Comparison of ENCODE assay signal across 11 mouse cellular contexts in the genomic region with DNA sequence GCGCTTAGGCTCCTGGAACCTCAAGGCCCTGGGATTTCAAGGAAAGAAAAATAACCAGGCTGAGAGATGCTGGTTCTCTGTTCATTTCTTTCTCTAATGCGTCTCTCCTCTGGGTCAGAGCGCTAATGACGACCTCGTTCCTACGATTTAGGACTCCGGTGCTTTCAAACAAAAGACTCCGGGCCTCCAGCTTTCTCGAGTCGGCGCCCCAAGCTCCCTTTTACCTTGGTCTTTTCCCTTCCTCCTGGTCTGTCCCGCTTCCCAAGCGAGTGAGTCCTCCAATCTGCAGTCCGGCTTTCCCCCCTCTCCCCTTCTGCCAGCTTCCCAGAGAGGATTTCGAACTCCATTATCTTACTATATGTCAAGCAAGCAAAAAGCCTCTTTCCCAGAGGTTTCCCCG.
A peak's percentile ranks its signal among the peaks of the same experiment; 100 is the strongest.
DNase-seq lines count a peak whose midpoint lies in the region; ATAC-seq and TF ChIP-seq lines count a peak whose summit lies in the region.
"Had no signal": no experiment of that assay in that cellular context is flagged by ENCODE, and none has a peak within 500 bp of the region (broad histone marks: within the 10 kb centered on the region; RNA-seq: fewer than 3 reads in every experiment).

No protein-coding gene starts in this region.

- under 1% methylated on average over 16 of the region's 16 CpGs for WGBS in hindbrain, embryonic 11.5 days
- WGBS in hindbrain, embryonic 14.5 days = 0% methylated on average over 16 of the region's 16 CpGs
- 2% methylated on average over 16 of the region's 16 CpGs for WGBS in embryonic facial prominence, embryonic 14.5 days
- WGBS in midbrain, embryonic 14.5 days = under 1% methylated on average over 16 of the region's 16 CpGs

- peak overlapping the region; percentile 3; the same call in 1 of the 2 replicates for H3K4me3 ChIP-seq in hindbrain, embryonic 11.5 days (ENCODE audit: low read depth, low read length)
- no peak overlapping the region for H3K4me3 ChIP-seq in hindbrain, embryonic 14.5 days (replicated peaks; ENCODE audit: low read length)
- H3K4me3 ChIP-seq in embryonic facial prominence, embryonic 14.5 days (ENCODE audit: low read depth, low read length) = peak overlapping the region; percentile 1; the same call in 1 of the 2 replicates
- H3K4me3 ChIP-seq in midbrain, embryonic 14.5 days (replicated peaks; ENCODE audit: low read depth, low read length) = no peak overlapping the region

- no peak overlapping the region for H3K27ac ChIP-seq in hindbrain, embryonic 11.5 days (ENCODE audit: low read depth, low read length)
- H3K27ac ChIP-seq in hindbrain, embryonic 14.5 days = no peak overlapping the region
- H3K27ac ChIP-seq in embryonic facial prominence, embryonic 14.5 days (replicated peaks; ENCODE audit: low read depth, low read length) = no peak overlapping the region
- no peak overlapping the region for H3K27ac ChIP-seq in midbrain, embryonic 14.5 days (replicated peaks; ENCODE audit: low read depth, low read length)

- DNase-seq in hindbrain, embryonic 11.5 days (ENCODE audit: low spot score) = peak; percentile 59
- no peak for DNase-seq in hindbrain, embryonic 14.5 days (ENCODE audit: low spot score)
- peak; percentile 62 for DNase-seq in brain, embryonic 14.5 days (ENCODE audit: low read depth)
- DNase-seq in embryonic facial prominence, embryonic 14.5 days (ENCODE audit: low spot score) = no peak
- peak; percentile 51 for DNase-seq in midbrain, embryonic 14.5 days
- no peak for DNase-seq in c-Kit-positive CD71-positive TER-119-positive erythroid progenitor cells, embryonic 14.5 days (ENCODE audit: low spot score)
- DNase-seq in adrenal gland, postnatal 25 days = no peak
- no peak for DNase-seq in kidney, postnatal 10 days
- DNase-seq: gastrocnemius, postnatal 36 days; lung, postnatal 4 days had no signal

- no peak for TF ChIP-seq CTCF in brain, embryonic 14.5 days (IDR thresholded peaks at IDR 0.05; ENCODE audit: borderline replicate concordance, extremely low read depth, insufficient read depth, insufficient read length)

- no peak overlapping the region; the same call in 1 of the 2 replicates for H3K9ac ChIP-seq in hindbrain, embryonic 11.5 days (ENCODE audit: low read depth, low read length)
- H3K9ac ChIP-seq in hindbrain, embryonic 14.5 days = no peak overlapping the region
- H3K9ac ChIP-seq in embryonic facial prominence, embryonic 14.5 days (ENCODE audit: low read depth, low read length) = no peak overlapping the region
- H3K9ac ChIP-seq in midbrain, embryonic 14.5 days (replicated peaks; ENCODE audit: low read length) = no peak overlapping the region

- H3K4me2 ChIP-seq in hindbrain, embryonic 11.5 days (replicated peaks; ENCODE audit: low read depth, low read length) = peak overlapping the region; percentile 24
- no peak overlapping the region; the same call in 1 of the 2 replicates for H3K4me2 ChIP-seq in hindbrain, embryonic 14.5 days (replicated peaks)
- peak overlapping the region; percentile 27 for H3K4me2 ChIP-seq in embryonic facial prominence, embryonic 14.5 days (ENCODE audit: low read depth, low read length)
- peak overlapping the region; percentile 18 for H3K4me2 ChIP-seq in midbrain, embryonic 14.5 days (ENCODE audit: low read length)

- ATAC-seq in hindbrain, embryonic 11.5 days (ENCODE audit: low FRiP score) = no peak
- no peak for ATAC-seq in hindbrain, embryonic 14.5 days (ENCODE audit: low FRiP score)
- ATAC-seq in embryonic facial prominence, embryonic 14.5 days (ENCODE audit: low read depth) = no peak
- no peak for ATAC-seq in midbrain, embryonic 14.5 days (ENCODE audit: low FRiP score, low TSS enrichment)

- peaks cover 6% of the 10 kb centered on the region for H3K4me1 ChIP-seq in hindbrain, embryonic 11.5 days (replicated peaks; ENCODE audit: control insufficient read depth, insufficient read depth, low read length)
- peaks cover 10% of the 10 kb centered on the region for H3K4me1 ChIP-seq in hindbrain, embryonic 14.5 days (replicated peaks; ENCODE audit: control insufficient read depth, insufficient read depth, low read length)
- 0 out of 2 replicates have a peak, but pooled peaks cover 3% of the 10 kb centered on the region for H3K4me1 ChIP-seq in embryonic facial prominence, embryonic 14.5 days (ENCODE audit: control insufficient read depth, insufficient read depth, low read length)
- no peaks in the 10 kb centered on the region for H3K4me1 ChIP-seq in midbrain, embryonic 14.5 days (ENCODE audit: control insufficient read depth, insufficient read depth, low read length)

- H3K27me3 ChIP-seq in hindbrain, embryonic 11.5 days (ENCODE audit: control insufficient read depth, insufficient read depth, low read length) = peaks cover 63% of the 10 kb centered on the region
- peaks cover 86% of the 10 kb centered on the region for H3K27me3 ChIP-seq in hindbrain, embryonic 14.5 days (ENCODE audit: control insufficient read depth, insufficient read depth, low read length)
- peaks cover 93% of the 10 kb centered on the region for H3K27me3 ChIP-seq in embryonic facial prominence, embryonic 14.5 days (replicated peaks; ENCODE audit: control insufficient read depth, insufficient read depth, low read length)
- peaks cover 80% of the 10 kb centered on the region for H3K27me3 ChIP-seq in midbrain, embryonic 14.5 days (ENCODE audit: control insufficient read depth, insufficient read depth, low read length)
- H3K27me3 ChIP-seq: CH12.LX had no signal

- H3K9me3 ChIP-seq in hindbrain, embryonic 11.5 days (ENCODE audit: control insufficient read depth, low read length) = no peaks in the 10 kb centered on the region
- no peaks in the 10 kb centered on the region for H3K9me3 ChIP-seq in hindbrain, embryonic 14.5 days (ENCODE audit: control insufficient read depth, low read length)
- no peaks in the 10 kb centered on the region for H3K9me3 ChIP-seq in embryonic facial prominence, embryonic 14.5 days (ENCODE audit: control insufficient read depth, low read length)
- no peaks in the 10 kb centered on the region for H3K9me3 ChIP-seq in midbrain, embryonic 14.5 days (ENCODE audit: control insufficient read depth, low read length)

- no peaks in the 10 kb centered on the region for H3K36me3 ChIP-seq in hindbrain, embryonic 11.5 days (ENCODE audit: control insufficient read depth, insufficient read depth, low read length)
- H3K36me3 ChIP-seq in hindbrain, embryonic 14.5 days (replicated peaks; ENCODE audit: control insufficient read depth, insufficient read depth) = no peaks in the 10 kb centered on the region
- H3K36me3 ChIP-seq in embryonic facial prominence, embryonic 14.5 days (ENCODE audit: control insufficient read depth, insufficient read depth, low read length) = no peaks in the 10 kb centered on the region
- no peaks in the 10 kb centered on the region for H3K36me3 ChIP-seq in midbrain, embryonic 14.5 days (ENCODE audit: control insufficient read depth, insufficient read depth, low read length)

- no peak for TF ChIP-seq POLR2A in brain, embryonic 14.5 days (IDR thresholded peaks at IDR 0.05; ENCODE audit: borderline replicate concordance, extremely low read depth, insufficient read depth, insufficient read length, poor library complexity, severe bottlenecking)

Comparison
In these comparisons a context has a peak if more than half of its experiments do, and no peak if none do; other contexts are left out.
1. DNase-seq: peak in hindbrain, embryonic 11.5 days (single experiment), brain, embryonic 14.5 days (single experiment) and midbrain, embryonic 14.5 days (single experiment); none in hindbrain, embryonic 14.5 days (single experiment), embryonic facial prominence, embryonic 14.5 days (single experiment), c-Kit-positive CD71-positive TER-119-positive erythroid progenitor cells, embryonic 14.5 days (single experiment), adrenal gland, postnatal 25 days (single experiment) and kidney, postnatal 10 days (single experiment).
2. H3K4me3 ChIP-seq: peak in hindbrain, embryonic 11.5 days (single experiment) and embryonic facial prominence, embryonic 14.5 days (single experiment); none in hindbrain, embryonic 14.5 days (single experiment) and midbrain, embryonic 14.5 days (single experiment).